Mouse (Mus musculus) small intestine, adult 2 months (tissue): ENCODE measurements around the gene Rab30.

Experiments used
- CTCF ChIP-seq: fragments of 200-500 bp; IDR thresholded peaks from 2 replicates; pipeline ENCODE4 v1.5.1; 2012; ENCODE audit warnings: low read depth, mild to moderate bottlenecking, control low read depth, inconsistent platforms, low read length, moderate library complexity, mixed read lengths; ENCODE audit not compliant: insufficient replicate concordance, insufficient read length; ENCODE audit errors: extremely low read depth
- POLR2A ChIP-seq: fragments of 200-500 bp; IDR thresholded peaks from 2 replicates; pipeline ENCODE4 v1.6.1; 2012; ENCODE audit warnings: low read depth, mild to moderate bottlenecking, control low read depth, inconsistent platforms, low read length, moderate library complexity

GRCm38 (mm10) chr7:92866526-92866925 lies 125.1 kb downstream of the Rab30 start:
- TF ChIP-seq CTCF (no peak), POLR2A (no peak)
